Mouse (Mus musculus) G1E (cell line): ENCODE results near the gene Castor2. TPM values are rescaled to one million over a fixed set of nuclear protein-coding genes. Genes with fewer than 3 reads are reported as not detected.

ENCODE experiments used
- ATAC-seq: 2 replicates; pipeline ENCODE4 v1.8.0; 2016; ENCODE audit warnings: mild to moderate bottlenecking; ENCODE audit not compliant: insufficient number of reproducible peaks, poor library complexity, low FRiP score, severe bottlenecking; ENCODE audit errors: extremely low read depth
- DNase-seq: peaks from one replicate; pipeline ENCODE4 v3.0.0; 2012; ENCODE audit warnings: low spot score
- H3K27me3 ChIP-seq: 2 replicates; pipeline ENCODE4 v1.6.1; 2012; ENCODE audit warnings: mild to moderate bottlenecking, low read length, inconsistent platforms; ENCODE audit not compliant: insufficient read depth
- H3K36me3 ChIP-seq: replicated peaks from 2 replicates; pipeline ENCODE3; 2012; ENCODE audit warnings: mild to moderate bottlenecking, inconsistent platforms
- H3K4me1 ChIP-seq: 2 replicates; pipeline ENCODE4 v1.6.1; 2012; ENCODE audit warnings: low read depth, low read length, inconsistent platforms, mixed read lengths; ENCODE audit not compliant: insufficient read depth
- H3K4me3 ChIP-seq: 2 replicates; pipeline ENCODE4 v1.5.1; 2012; ENCODE audit warnings: low read depth, mild to moderate bottlenecking, inconsistent platforms, low read length, moderate library complexity, mixed read lengths
- H3K9me3 ChIP-seq: replicated peaks from 2 replicates; pipeline ENCODE4 v1.6.1; 2012; ENCODE audit warnings: inconsistent platforms
- CTCF ChIP-seq: IDR thresholded peaks from 2 replicates; pipeline ENCODE4 v1.5.1; 2012; ENCODE audit warnings: low read depth, low read length, inconsistent platforms, mixed read lengths
- GATA1 ChIP-seq: IDR thresholded peaks from 2 replicates; pipeline ENCODE4 v1.6.1; 2012; ENCODE audit warnings: borderline replicate concordance, low read length, inconsistent platforms, mixed read lengths
- GATA2 ChIP-seq: IDR thresholded peaks from 2 replicates; pipeline ENCODE4 v1.6.1; 2012; ENCODE audit warnings: low read depth, low read length, inconsistent platforms, borderline replicate concordance
- POLR2AphosphoS5 ChIP-seq: IDR thresholded peaks from 2 replicates; pipeline ENCODE4 v1.6.1; 2012; ENCODE audit warnings: low read depth, low read length, inconsistent platforms; ENCODE audit not compliant: insufficient replicate concordance
- TAL1 ChIP-seq: conservative IDR thresholded peaks from 2 replicates; pipeline ENCODE4 v1.6.1; 2012; ENCODE audit warnings: low read depth, low read length, inconsistent platforms, mixed read lengths
- polyA plus RNA-seq: library from polyadenylated mRNA; stranded (reverse); fragments of >175 nt; gene quantifications from 2 replicates; pipeline ENCODE4 v1.2.3, GENCODE M21; 2012
- total RNA-seq, 2 experiments: library from RNA; stranded (forward) in 1 of 2; stranded (reverse) in 1 of 2; fragments of 200-1000 nt in 1 of 2; fragments of >200 nt in 1 of 2; fragmentation: Nextera tagmentation in 1 of 2; gene quantifications; 2 replicates each; pipeline ENCODE4 v1.2.3; 2014 to 2017

The Castor2 gene
- total RNA-seq (2014; fragmentation: Nextera tagmentation) = not detected in 2 replicates
- under 0.01 and 0.22 TPM in 2 replicates for total RNA-seq (2017)
- polyA plus RNA-seq = not detected in 2 replicates

DNA sequence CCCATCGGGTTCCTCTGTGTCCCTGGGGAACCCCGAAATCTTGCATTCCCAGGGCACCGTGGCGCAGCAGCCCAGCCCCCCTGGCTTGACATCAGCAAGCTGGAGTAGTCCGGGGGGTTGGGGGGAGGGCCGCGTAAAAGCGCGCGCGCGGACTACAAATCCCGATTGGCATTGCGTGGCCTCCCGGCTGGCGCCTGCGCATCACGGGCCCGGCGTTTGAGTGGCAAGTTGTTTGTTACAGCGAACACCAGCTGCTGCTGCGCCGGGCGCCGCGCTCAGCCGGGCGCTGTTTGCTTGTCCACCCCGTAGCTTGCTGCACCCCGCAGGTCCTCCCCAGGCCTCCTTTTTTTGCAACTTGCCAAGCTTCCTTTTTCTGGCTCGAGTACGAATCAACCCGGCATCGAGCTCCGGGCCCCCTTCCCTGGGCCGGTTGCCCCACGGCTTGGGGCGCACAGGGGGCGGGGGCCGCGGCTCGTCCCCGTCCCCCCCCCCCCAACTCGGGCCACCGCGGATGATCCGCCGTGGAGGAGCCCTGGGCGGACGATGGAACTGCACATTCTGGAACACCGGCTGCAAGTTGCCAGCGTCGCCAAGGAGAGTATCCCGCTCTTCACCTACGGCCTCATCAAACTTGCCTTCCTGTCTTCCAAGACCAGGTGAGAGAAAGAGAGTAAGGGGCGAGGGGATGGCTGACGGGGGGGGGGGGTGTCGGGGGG lies at the start of gene Castor2:
Gene Castor2, plus strand, starts transcription at position 216 of the 716 bp plus-strand sequence.
- Histone ChIP-seq H3K9me3 (peaks cover 20% of the 10 kb centered on the region), H3K36me3 (no peaks in the 10 kb centered on the region), H3K27me3 (no peaks in the 10 kb centered on the region), H3K4me1 (no peaks in the 10 kb centered on the region), H3K4me3 (no peak within 1 kb of the TSS; the same call in 1 of the 2 replicates)
- ATAC-seq (no peak), DNase-seq (no peak)
- TF ChIP-seq CTCF (no peak), POLR2AphosphoS5 (no peak), GATA2 (no peak), GATA1 (no peak), TAL1 (no peak)

DNA sequence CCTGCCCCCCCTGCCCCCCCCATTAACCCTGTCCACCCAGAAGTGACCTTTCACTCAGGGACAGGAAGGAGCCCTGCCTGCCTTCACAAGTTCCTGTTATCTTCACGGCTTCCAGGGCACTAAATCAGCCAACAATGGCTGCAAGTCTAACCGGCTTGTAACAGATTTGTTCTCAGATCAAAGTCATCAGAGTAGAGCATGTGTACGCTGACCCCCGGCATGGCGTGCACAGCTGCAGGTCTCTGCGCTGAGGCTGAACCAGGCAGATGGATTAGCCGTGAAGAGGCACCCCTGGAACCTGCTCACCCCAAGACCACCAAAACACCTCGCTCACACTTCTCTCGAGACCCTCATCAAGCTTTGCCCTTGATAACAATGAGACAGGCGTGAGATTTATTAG lies 48.8 kb upstream of the Castor2 start:
- no peak for ATAC-seq
- no peak for TF ChIP-seq POLR2AphosphoS5
- TF ChIP-seq TAL1 = no peak
- no peak for TF ChIP-seq GATA2
- TF ChIP-seq CTCF = no peak
- TF ChIP-seq GATA1 = no peak
- DNase-seq = no peak
- H3K4me3 ChIP-seq = no peak overlapping the region
- H3K36me3 ChIP-seq = no peaks in the 10 kb centered on the region
- H3K4me1 ChIP-seq = no peaks in the 10 kb centered on the region
- peaks cover 78% of the 10 kb centered on the region for H3K9me3 ChIP-seq
- no peaks in the 10 kb centered on the region for H3K27me3 ChIP-seq

DNA sequence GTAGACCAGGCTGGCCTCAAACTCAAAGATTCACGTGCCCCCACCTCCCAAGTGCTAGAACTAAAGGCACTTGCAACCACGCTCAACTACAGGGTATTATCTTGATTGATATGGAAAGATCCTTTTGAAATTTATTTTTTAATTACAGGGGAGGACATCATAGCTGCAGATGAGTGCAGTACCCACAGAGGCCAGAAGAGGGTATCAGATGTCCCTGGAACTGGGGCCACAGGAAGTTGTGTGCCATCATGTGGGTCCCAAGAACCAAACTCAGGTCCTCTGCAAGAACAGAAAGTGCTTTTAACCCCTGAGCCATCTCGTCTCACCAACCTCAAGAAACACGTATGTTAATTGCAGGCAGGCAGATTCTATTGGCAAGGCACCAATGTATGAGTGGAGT lies 46.9 kb upstream of the Castor2 start:
- Histone ChIP-seq H3K27me3 (no peaks in the 10 kb centered on the region), H3K4me1 (no peaks in the 10 kb centered on the region), H3K36me3 (no peaks in the 10 kb centered on the region), H3K9me3 (peaks cover 72% of the 10 kb centered on the region), H3K4me3 (no peak overlapping the region)
- DNase-seq = no peak
- no peak for ATAC-seq
- TF ChIP-seq TAL1 (no peak), POLR2AphosphoS5 (no peak), GATA1 (no peak), CTCF (no peak), GATA2 (no peak)

DNA sequence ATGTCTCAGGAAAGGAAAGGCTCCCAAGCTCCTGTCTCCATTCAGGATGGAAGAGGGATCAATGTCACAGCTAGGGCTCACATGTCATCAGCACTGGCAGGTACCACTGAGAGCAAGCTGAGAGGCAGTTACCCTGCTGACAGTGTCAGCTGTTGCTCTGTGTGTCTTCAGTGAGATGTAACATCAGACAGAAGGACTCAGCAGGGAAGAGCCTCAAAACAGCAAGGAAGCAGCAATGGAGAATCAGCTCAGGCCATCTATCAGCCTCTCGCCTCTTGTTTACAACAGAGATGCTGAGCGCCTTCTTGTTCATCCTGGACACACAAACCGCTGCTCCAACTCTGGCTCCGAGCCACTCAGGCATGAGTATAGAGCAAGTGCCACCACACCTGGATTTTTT lies 45.0 kb upstream of the Castor2 start:
- Histone ChIP-seq H3K27me3 (no peaks in the 10 kb centered on the region), H3K4me1 (no peaks in the 10 kb centered on the region), H3K36me3 (no peaks in the 10 kb centered on the region), H3K4me3 (no peak overlapping the region), H3K9me3 (peaks cover 74% of the 10 kb centered on the region)
- TF ChIP-seq CTCF (no peak), GATA2 (no peak), POLR2AphosphoS5 (no peak), TAL1 (no peak), GATA1 (no peak)
- ATAC-seq (no peak), DNase-seq (no peak)

DNA sequence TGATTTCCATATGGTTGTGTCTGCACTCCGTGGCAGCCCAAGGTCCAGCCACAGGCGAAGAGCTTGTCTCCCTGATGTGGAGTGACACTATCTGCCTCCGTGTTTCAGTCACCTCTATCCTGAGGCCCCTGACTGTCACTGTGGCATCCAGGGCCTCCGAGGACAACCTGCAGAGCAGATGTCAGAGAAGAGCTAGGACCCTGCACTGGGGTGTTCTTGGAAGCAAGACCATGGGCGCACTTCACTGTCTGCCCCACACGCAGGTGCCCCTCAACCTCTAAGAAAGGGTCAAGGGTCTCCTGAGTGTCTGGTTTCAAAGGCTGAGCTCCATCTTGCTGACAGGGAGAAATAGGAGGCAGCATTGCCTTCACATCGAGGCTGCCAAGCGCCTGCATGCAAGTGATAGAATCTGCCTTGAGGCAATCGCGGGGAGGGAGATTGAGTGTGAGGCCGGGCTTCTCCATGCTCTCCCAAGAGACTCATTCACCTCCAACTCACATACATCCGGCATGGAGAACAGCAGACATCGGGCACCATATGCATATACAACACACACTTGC lies 40.6 kb upstream of the Castor2 start:
- Histone ChIP-seq H3K9me3 (peaks cover 71% of the 10 kb centered on the region), H3K4me1 (no peaks in the 10 kb centered on the region), H3K36me3 (no peaks in the 10 kb centered on the region), H3K27me3 (no peaks in the 10 kb centered on the region), H3K4me3 (no peak overlapping the region)
- DNase-seq = no peak
- no peak for ATAC-seq
- no peak for TF ChIP-seq GATA2
- TF ChIP-seq TAL1 = no peak
- no peak for TF ChIP-seq POLR2AphosphoS5
- no peak for TF ChIP-seq CTCF
- TF ChIP-seq GATA1 = no peak

DNA sequence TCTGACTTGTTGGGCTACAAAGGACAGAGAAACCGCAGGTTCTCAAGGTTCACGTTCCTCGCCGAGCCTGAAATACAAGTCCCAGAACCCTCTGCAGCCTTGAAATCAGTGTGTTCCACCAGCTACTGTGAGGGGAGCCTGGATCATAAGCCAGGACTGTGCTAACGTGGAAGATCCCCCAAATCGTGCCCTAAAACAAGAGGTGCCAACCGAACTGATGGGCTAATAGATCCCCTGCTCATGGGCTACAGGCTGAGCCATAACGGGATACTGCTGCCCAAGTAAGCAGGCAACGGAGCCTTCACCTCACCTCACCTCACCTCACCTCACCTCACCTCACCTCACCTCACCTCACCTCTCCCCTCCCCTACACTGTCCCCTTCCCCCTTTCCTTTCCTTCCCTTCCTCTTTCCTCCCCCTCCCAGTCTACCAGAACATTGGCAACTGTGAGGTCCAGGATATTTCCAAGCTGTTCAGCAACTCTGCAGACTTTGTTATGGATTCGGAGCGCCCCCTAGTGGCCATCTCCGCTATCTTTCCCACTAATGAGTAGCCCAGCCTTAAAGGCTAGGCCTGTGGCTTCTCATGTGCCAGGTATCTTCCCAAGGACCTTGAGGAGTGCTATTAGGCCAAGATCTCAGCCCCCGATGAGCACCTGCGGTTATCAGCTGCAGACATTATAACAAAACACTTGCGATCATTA lies 36.0 kb upstream of the Castor2 start:
- ATAC-seq = no peak

More for the DNA sequence above, 36.0 kb upstream of the Castor2 start:
- H3K36me3 ChIP-seq = no peaks in the 10 kb centered on the region
- TF ChIP-seq TAL1 (no peak), CTCF (no peak), GATA2 (no peak), GATA1 (no peak), POLR2AphosphoS5 (no peak)
- H3K4me1 ChIP-seq = no peaks in the 10 kb centered on the region
- no peak for DNase-seq
- H3K9me3 ChIP-seq = peaks cover 61% of the 10 kb centered on the region
- H3K27me3 ChIP-seq = no peaks in the 10 kb centered on the region
- no peak overlapping the region for H3K4me3 ChIP-seq
